10 mouse cellular contexts compared by ENCODE assay signal in the genomic region with DNA sequence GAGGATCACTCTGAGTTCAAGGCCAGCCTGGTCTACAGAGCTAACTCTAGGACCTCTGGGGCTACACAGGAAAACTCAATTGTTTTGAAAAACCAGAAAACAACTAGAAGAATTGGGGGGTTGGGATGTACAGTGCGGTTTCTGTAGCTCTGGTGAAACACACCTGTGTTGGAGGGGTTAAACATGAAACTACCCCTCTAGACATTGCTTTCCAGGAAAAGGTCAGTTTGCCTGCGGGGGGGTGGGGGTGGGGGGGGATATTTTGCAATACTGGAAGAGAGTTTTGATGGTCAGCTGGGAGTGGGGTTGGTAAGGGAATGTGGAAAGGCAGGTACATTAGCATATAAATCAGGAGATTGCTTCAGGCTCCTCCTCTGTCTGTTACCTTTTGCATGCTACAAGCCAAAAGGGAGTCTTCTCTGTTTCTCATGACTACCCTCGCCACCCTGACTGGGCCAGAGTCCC. TPM values are rescaled to one million over a fixed set of nuclear protein-coding genes. Genes with fewer than 3 reads are reported as not detected.
DNase-seq lines count a peak whose midpoint lies in the region; ATAC-seq and TF ChIP-seq lines count a peak whose summit lies in the region.
"Had no signal": no experiment of that assay in that cellular context is flagged by ENCODE, and none has a peak within 500 bp of the region (broad histone marks: within the 10 kb centered on the region; RNA-seq: fewer than 3 reads in every experiment).

No protein-coding gene starts in this region.

- no peaks in the 10 kb centered on the region for H3K9me3 ChIP-seq in kidney, postnatal 0 days (replicated peaks; ENCODE audit: low read length)
- no peaks in the 10 kb centered on the region for H3K9me3 ChIP-seq in embryonic facial prominence, embryonic 12.5 days
- H3K9me3 ChIP-seq in intestine, embryonic 14.5 days (ENCODE audit: control insufficient read depth, low read length) = no peaks in the 10 kb centered on the region
- no peaks in the 10 kb centered on the region for H3K9me3 ChIP-seq in midbrain, postnatal 0 days (ENCODE audit: low read length)

- H3K36me3 ChIP-seq in kidney, postnatal 0 days (ENCODE audit: insufficient read depth, low read length) = no peaks in the 10 kb centered on the region
- no peaks in the 10 kb centered on the region for H3K36me3 ChIP-seq in embryonic facial prominence, embryonic 12.5 days
- H3K36me3 ChIP-seq in intestine, embryonic 14.5 days (ENCODE audit: control insufficient read depth, insufficient read depth, low read length) = no peaks in the 10 kb centered on the region
- H3K36me3 ChIP-seq in midbrain, postnatal 0 days (ENCODE audit: insufficient read depth, low read length) = no peaks in the 10 kb centered on the region

- no peak for ATAC-seq in kidney, postnatal 0 days (replicated peaks; ENCODE audit: low FRiP score, low read depth)
- no peak for ATAC-seq in embryonic facial prominence, embryonic 12.5 days (ENCODE audit: insufficient number of reproducible peaks, insufficient read depth, low FRiP score, low TSS enrichment)
- ATAC-seq in intestine, embryonic 14.5 days (replicated peaks; ENCODE audit: low FRiP score, low TSS enrichment, low read depth) = no peak
- ATAC-seq in midbrain, postnatal 0 days (ENCODE audit: low FRiP score) = no peak
- no peak for ATAC-seq in megakaryocyte-erythroid progenitor cell, adult 5-6 weeks (replicated peaks; ENCODE audit: low FRiP score, low TSS enrichment, poor library complexity, severe bottlenecking)

- H3K4me2 ChIP-seq in kidney, postnatal 0 days (ENCODE audit: low read length) = peak overlapping the region; percentile 51
- peak overlapping the region; percentile 51 for H3K4me2 ChIP-seq in embryonic facial prominence, embryonic 12.5 days (replicated peaks)
- H3K4me2 ChIP-seq in intestine, embryonic 14.5 days (ENCODE audit: low read length) = peak overlapping the region; percentile 47
- H3K4me2 ChIP-seq in midbrain, postnatal 0 days (ENCODE audit: low read depth, low read length, poor library complexity, severe bottlenecking) = peak overlapping the region; percentile 46

- H3K4me3 ChIP-seq in kidney, postnatal 0 days (replicated peaks; ENCODE audit: low read depth, low read length) = peak overlapping the region; percentile 2; the same call in 1 of the 2 replicates
- peak overlapping the region; percentile 24; the same call in 1 of the 2 replicates for H3K4me3 ChIP-seq in embryonic facial prominence, embryonic 12.5 days
- H3K4me3 ChIP-seq in intestine, embryonic 14.5 days (ENCODE audit: low read depth, low read length) = no peak overlapping the region; the same call in 1 of the 2 replicates
- H3K4me3 ChIP-seq in midbrain, postnatal 0 days (ENCODE audit: low read depth, low read length) = no peak overlapping the region

- 63% methylated on average over 3 of the region's 3 CpGs for WGBS in kidney, postnatal 0 days
- 65% methylated on average over 3 of the region's 3 CpGs for WGBS in embryonic facial prominence, embryonic 12.5 days
- 71% methylated on average over 3 of the region's 3 CpGs for WGBS in intestine, embryonic 14.5 days
- 63% methylated on average over 3 of the region's 3 CpGs for WGBS in midbrain, postnatal 0 days

- peaks cover 15% of the 10 kb centered on the region for H3K4me1 ChIP-seq in kidney, postnatal 0 days (replicated peaks; ENCODE audit: insufficient read depth, low read length)
- peaks cover 21% of the 10 kb centered on the region for H3K4me1 ChIP-seq in embryonic facial prominence, embryonic 12.5 days
- H3K4me1 ChIP-seq in intestine, embryonic 14.5 days (replicated peaks; ENCODE audit: control insufficient read depth, insufficient read depth, low read length) = peaks cover 22% of the 10 kb centered on the region
- H3K4me1 ChIP-seq in midbrain, postnatal 0 days (ENCODE audit: insufficient read depth, low read length) = peaks cover 14% of the 10 kb centered on the region

- no peak for DNase-seq in kidney, postnatal 0 days (ENCODE audit: low spot score)
- no peak for DNase-seq in kidney, adult 11 months
- DNase-seq in intestine, embryonic 14.5 days (ENCODE audit: low spot score) = no peak
- DNase-seq in midbrain, postnatal 0 days (ENCODE audit: low spot score) = no peak
- DNase-seq in frontal cortex, postnatal 36 days (ENCODE audit: low spot score in 2 of 2) = no peak
- no peak for DNase-seq in embryo, embryonic 11 days

- no peaks in the 10 kb centered on the region for H3K27me3 ChIP-seq in kidney, postnatal 0 days (ENCODE audit: insufficient read depth, low read length)
- no peaks in the 10 kb centered on the region for H3K27me3 ChIP-seq in embryonic facial prominence, embryonic 12.5 days
- no peaks in the 10 kb centered on the region for H3K27me3 ChIP-seq in intestine, embryonic 14.5 days (replicated peaks; ENCODE audit: control insufficient read depth, insufficient read depth, low read length)
- no peaks in the 10 kb centered on the region for H3K27me3 ChIP-seq in midbrain, postnatal 0 days (ENCODE audit: insufficient read depth, low read length)

- H3K27ac ChIP-seq in kidney, postnatal 0 days = peak overlapping the region; percentile 79
- peak overlapping the region; percentile 79 for H3K27ac ChIP-seq in embryonic facial prominence, embryonic 12.5 days
- H3K27ac ChIP-seq in intestine, embryonic 14.5 days (ENCODE audit: low read depth) = peak overlapping the region; percentile 85
- no peak overlapping the region for H3K27ac ChIP-seq in midbrain, postnatal 0 days (ENCODE audit: low read depth, low read length)

- H3K9ac ChIP-seq in kidney, postnatal 0 days (ENCODE audit: low read depth, low read length) = no peak overlapping the region
- H3K9ac ChIP-seq in embryonic facial prominence, embryonic 12.5 days = no peak overlapping the region
- H3K9ac ChIP-seq in intestine, embryonic 14.5 days (ENCODE audit: low read length) = no peak overlapping the region
- H3K9ac ChIP-seq in midbrain, postnatal 0 days (replicated peaks; ENCODE audit: low read length, poor library complexity, severe bottlenecking) = no peak overlapping the region

- TF ChIP-seq CTCF in kidney, postnatal 0 days (IDR thresholded peaks at IDR 0.05; ENCODE audit: low read depth) = no peak
- TF ChIP-seq CTCF in midbrain, postnatal 0 days (IDR thresholded peaks at IDR 0.05) = no peak

RNA-seq across cellular contexts. Expression of gene Zfp219, which starts 1.7 kb away (rescaled TPM):
- polyA plus RNA-seq in kidney, postnatal 0 days (2015; fragmentation: Nextera tagmentation; extraction: Ambion mirVana) = 34.0 and 35.8 TPM in 2 replicates
- polyA plus RNA-seq in embryonic facial prominence, embryonic 12.5 days (2016; fragmentation: Nextera tagmentation; extraction: Ambion mirVana) = 56.7 and 60.6 TPM in 2 replicates
- 31.9 and 34.0 TPM in 2 replicates for polyA plus RNA-seq in intestine, embryonic 14.5 days (2014; fragmentation: Nextera tagmentation; extraction: Ambion mirVana)
- total RNA-seq in midbrain, postnatal 0 days (2014; rRNA removed) = 60.4 and 65.5 TPM in 2 replicates
- 23.5 TPM in 2 replicates for polyA plus RNA-seq in midbrain, postnatal 0 days (2015; fragmentation: Nextera tagmentation; extraction: Ambion mirVana)
- total RNA-seq in megakaryocyte-erythroid progenitor cell, adult 5-6 weeks (2014; fragmentation: Nextera tagmentation) = 8.6 and 15.1 TPM in 2 replicates
- 4.8 and 30.1 TPM in 2 replicates for total RNA-seq in megakaryocyte-erythroid progenitor cell, adult 5-6 weeks (2017)

RNA-seq across cellular contexts. Expression of gene Tmem253, which starts 6.8 kb away (rescaled TPM):
- polyA plus RNA-seq in kidney, postnatal 0 days (2015; fragmentation: Nextera tagmentation; extraction: Ambion mirVana) = 1.7 and 2.3 TPM in 2 replicates
- polyA plus RNA-seq in embryonic facial prominence, embryonic 12.5 days (2016; fragmentation: Nextera tagmentation; extraction: Ambion mirVana) = 0.51 and 0.63 TPM in 2 replicates
- polyA plus RNA-seq in intestine, embryonic 14.5 days (2014; fragmentation: Nextera tagmentation; extraction: Ambion mirVana) = 6.8 and 8.5 TPM in 2 replicates
- not detected in 2 replicates for total RNA-seq in midbrain, postnatal 0 days (2014; rRNA removed)
- polyA plus RNA-seq in midbrain, postnatal 0 days (2015; fragmentation: Nextera tagmentation; extraction: Ambion mirVana) = 0.18 and 0.81 TPM in 2 replicates
- not detected in 2 replicates for total RNA-seq in megakaryocyte-erythroid progenitor cell, adult 5-6 weeks (2014; fragmentation: Nextera tagmentation)
- total RNA-seq in megakaryocyte-erythroid progenitor cell, adult 5-6 weeks (2017) = not detected in 2 replicates

RNA-seq across cellular contexts. Expression of gene Olfr221, which starts 20.0 kb away (rescaled TPM):
- polyA plus RNA-seq in kidney, postnatal 0 days (2015; fragmentation: Nextera tagmentation; extraction: Ambion mirVana) = not detected in 2 replicates
- not detected in 2 replicates for polyA plus RNA-seq in embryonic facial prominence, embryonic 12.5 days (2016; fragmentation: Nextera tagmentation; extraction: Ambion mirVana)
- not detected in 2 replicates for polyA plus RNA-seq in intestine, embryonic 14.5 days (2014; fragmentation: Nextera tagmentation; extraction: Ambion mirVana)
- total RNA-seq in midbrain, postnatal 0 days (2014; rRNA removed) = not detected in 2 replicates
- polyA plus RNA-seq in midbrain, postnatal 0 days (2015; fragmentation: Nextera tagmentation; extraction: Ambion mirVana) = not detected in 2 replicates
- total RNA-seq in megakaryocyte-erythroid progenitor cell, adult 5-6 weeks (2014; fragmentation: Nextera tagmentation) = not detected in 2 replicates
- total RNA-seq in megakaryocyte-erythroid progenitor cell, adult 5-6 weeks (2017) = not detected in 2 replicates
- total RNA-seq: adrenal gland, adult 18-20 months had no signal
- polyA plus RNA-seq: gonadal fat pad, adult 2 months had no signal

RNA-seq across cellular contexts. Expression of gene Arhgef40, which starts 37.8 kb away (rescaled TPM):
- 58.0 and 61.3 TPM in 2 replicates for polyA plus RNA-seq in kidney, postnatal 0 days (2015; fragmentation: Nextera tagmentation; extraction: Ambion mirVana)
- polyA plus RNA-seq in embryonic facial prominence, embryonic 12.5 days (2016; fragmentation: Nextera tagmentation; extraction: Ambion mirVana) = 204 and 214 TPM in 2 replicates
- polyA plus RNA-seq in intestine, embryonic 14.5 days (2014; fragmentation: Nextera tagmentation; extraction: Ambion mirVana) = 80.8 and 86.3 TPM in 2 replicates
- 93.8 and 108 TPM in 2 replicates for total RNA-seq in midbrain, postnatal 0 days (2014; rRNA removed)
- polyA plus RNA-seq in midbrain, postnatal 0 days (2015; fragmentation: Nextera tagmentation; extraction: Ambion mirVana) = 58.0 and 66.1 TPM in 2 replicates
- 25.4 and 35.5 TPM in 2 replicates for total RNA-seq in megakaryocyte-erythroid progenitor cell, adult 5-6 weeks (2014; fragmentation: Nextera tagmentation)
- 5.1 and 39.4 TPM in 2 replicates for total RNA-seq in megakaryocyte-erythroid progenitor cell, adult 5-6 weeks (2017)

Comparison
In these comparisons a context has a peak if more than half of its experiments do, and no peak if none do; other contexts are left out.
1. H3K4me3 ChIP-seq: peak in kidney, postnatal 0 days (single experiment) and embryonic facial prominence, embryonic 12.5 days (single experiment); none in intestine, embryonic 14.5 days (single experiment) and midbrain, postnatal 0 days (single experiment).
2. Peak in every context shown above with its lines, with median percentiles within 50 percentile points of each other: H3K4me2 ChIP-seq.